Mouse (Mus musculus) lung, postnatal 0 days (tissue): ENCODE results near the gene Tmem201.

ENCODE experiments used
- CTCF ChIP-seq: IDR thresholded peaks from 2 replicates; pipeline ENCODE4 v1.5.1; 2016; ENCODE audit warnings: antibody characterized with exemption, mild to moderate bottlenecking
- EP300 ChIP-seq: IDR thresholded peaks from 2 replicates; pipeline ENCODE4 v1.6.1; 2016; ENCODE audit warnings: antibody characterized with exemption, mild to moderate bottlenecking, control low read depth

GRCm38 (mm10) chr4:149690828-149691280 lies 47.0 kb downstream of the Tmem201 start:
- no peak for TF ChIP-seq EP300
- TF ChIP-seq CTCF: no peak
